Mouse (Mus musculus): ENCODE data around the gene Faf1.
A peak's percentile ranks its signal among the peaks of the same experiment; 100 is the strongest.

Faf1 gene

DNA sequence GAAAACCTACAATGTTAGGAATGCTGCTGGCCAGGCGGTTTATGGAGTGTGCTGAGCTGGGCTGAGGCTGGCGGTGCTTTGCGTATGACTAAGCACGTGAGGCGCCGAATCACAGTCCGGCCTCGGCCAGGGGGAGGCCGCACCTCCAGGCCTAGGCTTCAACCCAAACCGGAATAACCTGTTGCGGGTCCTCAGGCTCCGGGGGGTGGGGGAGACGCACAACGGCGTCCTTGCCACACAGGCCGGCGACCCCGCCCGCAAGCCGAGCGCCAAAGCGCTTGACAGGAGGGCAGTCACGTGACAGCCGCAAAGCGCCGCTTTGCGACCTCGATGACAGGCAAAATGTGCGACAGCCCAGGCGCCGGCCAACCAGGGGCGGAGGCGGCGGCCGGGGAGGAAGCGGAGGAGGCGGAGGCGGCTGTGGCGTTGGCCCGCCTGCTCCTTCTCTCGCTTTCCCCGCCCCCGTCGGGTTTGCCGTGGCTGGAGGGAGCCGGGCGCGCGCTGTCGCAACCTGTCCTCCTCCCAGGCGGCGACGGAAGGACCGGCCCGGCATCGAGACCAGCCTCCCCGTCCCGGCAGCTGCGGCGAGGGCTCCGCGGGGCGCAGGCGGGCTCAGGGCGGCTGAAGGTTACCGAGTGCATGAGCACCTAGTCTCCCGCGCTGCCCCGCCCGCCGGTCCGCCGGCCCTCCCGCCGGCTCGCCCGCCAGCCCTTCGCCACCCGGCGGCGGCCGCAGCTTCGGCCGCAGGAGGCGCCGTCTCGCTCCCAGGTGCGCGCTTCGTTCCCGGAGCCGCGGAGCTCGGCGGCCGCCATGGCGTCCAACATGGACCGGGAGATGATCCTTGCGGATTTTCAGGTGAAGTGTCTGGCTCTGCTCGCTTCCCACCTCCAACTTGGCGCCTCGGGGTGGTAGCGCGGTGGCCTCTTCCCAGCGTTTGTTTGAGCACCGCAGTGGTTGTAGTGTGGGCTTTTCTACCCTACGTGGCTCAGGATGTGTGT is at the start of gene Faf1:
Faf1 (plus strand) TSS at position 371 of the 998 bp plus-strand sequence.
- peak; percentile 96 for DNase-seq (ENCODE audit: low spot score)

DNA sequence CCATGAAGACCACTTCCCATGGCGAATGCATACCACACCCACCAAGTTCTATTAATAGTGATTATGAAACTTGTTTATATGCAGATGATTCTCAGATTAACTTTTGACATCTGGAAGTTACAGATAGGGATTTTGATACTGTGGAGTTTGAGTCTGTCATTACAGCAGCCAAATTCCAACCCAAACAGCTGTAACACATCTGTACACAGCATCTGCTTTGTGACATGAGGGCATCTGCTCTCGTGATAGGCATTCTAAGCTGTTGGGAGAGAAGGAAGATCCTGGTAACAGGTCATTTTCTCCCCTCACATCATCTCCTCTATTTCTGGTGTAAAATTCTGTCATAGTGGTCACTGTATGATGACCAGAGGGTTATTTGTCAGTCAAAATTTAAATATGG is 46.2 kb upstream of the Faf1 start:
- no peak for DNase-seq (ENCODE audit: low spot score)

DNA sequence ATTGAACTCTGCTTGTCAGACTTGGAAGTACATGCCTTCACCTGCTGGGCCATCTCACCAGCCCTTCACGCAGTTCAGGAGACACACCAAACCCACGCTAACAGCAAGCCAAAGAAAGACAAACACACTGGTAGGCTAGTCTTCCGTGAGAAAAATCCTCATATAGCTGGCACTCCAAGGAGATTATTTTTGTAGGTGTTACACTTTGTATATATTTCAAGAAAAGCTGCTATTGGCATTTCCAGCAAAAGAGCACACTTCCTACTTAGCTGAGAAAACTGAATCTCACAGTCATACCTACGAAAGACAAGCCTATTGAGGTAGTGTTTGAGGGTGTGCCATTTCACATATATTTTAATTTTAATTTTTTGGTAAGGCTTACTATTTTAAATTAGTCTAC is 45.4 kb upstream of the Faf1 start:
- no peak for DNase-seq (ENCODE audit: low spot score)

DNA sequence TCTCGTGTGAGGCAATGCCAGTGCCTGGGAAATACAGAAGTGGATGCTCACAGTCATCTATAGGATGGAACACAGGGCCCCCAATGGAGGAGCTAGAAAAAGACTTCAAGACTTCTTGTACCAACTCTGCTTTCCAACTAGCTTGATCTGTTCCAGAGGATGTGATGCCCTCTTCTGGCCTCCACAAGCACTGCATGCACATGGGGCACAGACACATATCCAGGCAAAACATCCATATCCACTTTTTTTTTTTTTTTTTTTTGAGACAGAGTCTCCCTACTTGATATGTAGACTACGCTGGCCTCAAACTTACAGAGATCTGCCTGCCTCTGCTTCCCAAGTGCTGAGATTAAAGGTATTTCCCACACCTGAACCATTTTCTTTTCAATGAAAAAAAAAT is 41.4 kb upstream of the Faf1 start:
- DNase-seq (ENCODE audit: low spot score), result no peak

DNA sequence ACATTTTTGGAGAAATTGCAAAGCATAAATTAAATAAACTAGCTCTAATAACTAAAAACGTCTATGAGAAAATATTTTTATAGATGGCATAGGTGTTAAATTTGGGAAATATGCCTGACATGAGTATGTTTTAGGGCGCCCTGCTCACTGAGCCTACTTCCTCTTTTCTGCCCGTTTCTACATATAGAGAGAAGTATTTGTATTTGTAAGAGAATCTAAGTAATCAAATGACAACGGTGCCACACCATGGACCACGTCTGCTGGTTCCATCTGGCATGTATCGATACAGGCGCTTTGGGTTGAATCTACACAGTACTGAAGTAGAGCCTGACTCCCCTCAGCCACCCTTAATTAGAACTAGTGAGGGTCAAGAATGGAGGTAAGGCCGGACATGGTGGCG is 37.0 kb upstream of the Faf1 start:
- no peak for DNase-seq (ENCODE audit: low spot score)

DNA sequence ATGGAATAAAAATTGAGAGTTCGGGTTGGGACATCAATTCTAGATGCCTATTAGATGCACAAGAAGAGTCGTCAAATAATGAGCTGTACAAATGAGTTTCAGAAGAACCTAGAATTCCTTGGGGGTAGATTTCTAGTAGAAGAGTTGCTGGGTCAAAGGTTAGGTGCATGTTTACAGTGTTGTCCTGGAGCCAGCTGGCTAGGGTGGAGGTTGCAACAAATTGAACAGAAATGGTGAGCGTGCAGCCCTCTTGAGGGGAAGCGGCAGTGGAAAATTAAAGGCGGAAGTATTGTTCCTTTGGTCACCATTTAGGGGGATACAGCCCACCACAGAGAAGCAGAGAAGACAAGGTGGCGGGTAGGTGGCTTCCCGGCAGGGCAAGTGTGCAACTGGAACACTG is 36.2 kb upstream of the Faf1 start:
- no peak for DNase-seq (ENCODE audit: low spot score)

DNA sequence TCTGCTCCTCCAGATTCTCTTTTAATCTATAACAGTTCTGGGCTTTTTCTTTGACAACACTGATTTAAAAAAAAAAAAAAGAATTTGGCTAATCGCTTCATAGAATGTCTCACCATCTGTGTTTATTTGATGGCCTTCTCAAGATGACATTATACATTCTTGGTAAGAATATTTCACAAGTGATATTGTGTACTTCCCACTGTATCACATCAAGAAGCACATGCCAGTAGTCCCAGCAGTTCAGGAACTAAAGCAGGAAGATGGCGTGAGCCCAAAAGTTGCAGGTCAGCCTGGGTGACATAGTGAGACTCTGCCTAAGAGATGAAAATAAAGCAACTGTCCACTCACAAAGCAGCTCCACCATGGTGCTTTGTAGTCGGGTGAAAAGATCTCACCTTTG is 34.9 kb upstream of the Faf1 start:
- no peak for DNase-seq (ENCODE audit: low spot score)

DNA sequence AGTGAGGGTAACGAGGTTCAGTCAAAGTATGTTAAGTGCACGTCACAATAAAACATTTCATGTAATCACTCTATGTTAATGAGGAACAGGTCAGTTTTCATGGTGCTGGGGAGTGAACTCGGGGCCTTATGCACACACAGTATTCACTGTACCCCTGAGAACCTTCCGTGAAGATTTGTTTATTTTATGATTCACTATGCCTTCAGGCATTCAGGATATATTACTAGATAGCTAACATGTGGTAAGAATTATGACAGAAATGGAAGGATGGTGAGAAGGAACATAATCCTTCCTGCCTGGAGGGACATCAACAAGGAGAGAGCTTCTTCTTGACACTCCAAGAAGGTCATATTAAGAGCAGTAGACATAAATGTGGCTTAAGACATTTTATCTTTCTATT is 29.1 kb upstream of the Faf1 start:
- DNase-seq (ENCODE audit: low spot score), result no peak

DNA sequence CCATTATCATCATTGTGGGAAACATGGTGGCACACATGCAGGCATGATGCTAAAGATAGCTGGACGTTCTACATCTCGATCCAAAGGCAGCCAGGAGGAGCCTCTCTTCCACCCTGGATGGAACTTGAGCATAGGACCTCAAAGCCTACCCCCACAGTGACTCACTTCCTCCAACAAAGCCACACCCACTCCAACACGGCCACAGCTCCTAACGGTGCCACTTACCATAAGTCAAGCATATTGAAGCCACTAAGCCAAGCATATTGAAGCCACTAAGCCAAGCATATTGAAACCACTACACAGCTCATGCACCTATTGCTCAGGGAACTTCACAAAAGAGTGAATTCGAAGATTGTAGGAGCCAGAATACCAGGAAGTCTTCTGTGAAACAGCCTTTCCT is 27.1 kb upstream of the Faf1 start:
- DNase-seq (ENCODE audit: low spot score), result no peak

DNA sequence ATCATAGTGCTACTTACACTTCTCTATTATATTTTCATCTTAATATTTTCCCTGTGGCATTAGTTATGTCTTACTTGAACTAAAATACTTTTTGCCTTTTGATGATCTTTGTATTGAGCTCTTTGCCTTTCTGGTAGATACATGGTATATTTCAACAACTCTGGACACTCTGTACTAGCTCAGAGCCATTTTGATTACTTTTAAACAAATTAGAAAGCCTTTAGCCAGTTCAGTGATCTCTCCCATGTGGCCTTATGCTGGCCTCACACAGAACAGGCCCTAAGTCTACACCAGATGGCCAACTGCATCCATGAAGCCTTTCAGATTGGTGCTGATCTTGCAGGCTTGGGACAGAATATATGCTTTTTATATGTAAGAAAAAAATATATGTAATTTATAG is 23.1 kb upstream of the Faf1 start:
- DNase-seq (ENCODE audit: low spot score), result no peak

DNA sequence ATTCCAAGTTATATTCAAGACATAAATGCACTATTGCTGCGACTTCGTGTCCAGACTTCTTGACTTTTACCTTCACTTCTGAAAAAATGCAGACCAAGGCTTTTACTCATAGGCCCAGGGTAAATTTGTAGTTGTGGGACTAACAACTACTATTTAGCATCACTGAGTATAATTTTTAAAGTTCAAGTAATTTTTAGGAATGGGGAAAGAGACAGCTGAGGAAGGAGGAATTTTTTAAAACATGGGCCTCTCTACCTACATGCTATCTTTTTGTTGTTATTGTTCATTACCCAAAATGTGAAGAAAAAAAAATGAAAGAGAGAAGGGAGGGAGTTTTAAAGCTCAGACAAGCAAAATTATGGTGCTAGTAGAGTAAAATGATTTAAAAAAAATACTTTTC is 21.7 kb upstream of the Faf1 start:
- DNase-seq (ENCODE audit: low spot score), result no peak

DNA sequence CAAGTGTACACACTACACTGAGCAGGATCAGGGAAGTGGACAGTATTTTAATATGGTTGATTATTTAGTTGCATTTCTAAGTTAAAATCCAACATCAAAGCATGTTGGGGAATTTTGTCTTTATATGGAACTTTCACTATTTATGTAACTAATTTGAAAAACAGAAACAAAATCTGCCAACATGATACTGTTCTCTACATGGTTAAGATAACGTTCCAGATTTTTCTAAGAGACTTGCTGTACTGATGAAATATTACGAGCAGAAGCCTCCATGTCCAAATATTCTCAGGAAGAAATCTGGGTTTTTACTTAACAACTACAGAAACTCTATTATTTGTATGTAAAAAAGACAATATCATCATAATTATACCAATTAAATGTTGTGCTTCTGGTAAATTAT is 20.6 kb upstream of the Faf1 start:
- peak; percentile 26 for DNase-seq (ENCODE audit: low spot score)

DNA sequence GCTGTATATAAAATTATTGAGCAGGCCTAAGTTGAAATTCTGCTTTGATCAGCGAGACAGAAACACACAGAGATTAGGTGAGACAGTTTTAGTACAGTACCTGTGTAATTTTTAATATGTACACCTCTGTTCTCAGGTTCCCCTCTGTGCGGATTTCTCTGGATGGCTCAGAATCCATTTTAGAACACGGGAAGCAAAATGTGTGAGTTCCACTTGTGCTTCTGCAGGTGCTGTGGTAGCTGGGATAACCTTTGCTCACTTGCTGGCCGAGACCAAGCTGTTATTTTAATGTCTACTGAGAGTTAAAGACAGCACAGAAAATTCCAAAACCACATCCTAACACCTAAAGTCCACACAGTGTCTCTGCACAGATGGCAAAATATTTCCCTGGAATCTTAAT is 20.1 kb upstream of the Faf1 start:
- DNase-seq (ENCODE audit: low spot score), result peak; percentile 29

DNA sequence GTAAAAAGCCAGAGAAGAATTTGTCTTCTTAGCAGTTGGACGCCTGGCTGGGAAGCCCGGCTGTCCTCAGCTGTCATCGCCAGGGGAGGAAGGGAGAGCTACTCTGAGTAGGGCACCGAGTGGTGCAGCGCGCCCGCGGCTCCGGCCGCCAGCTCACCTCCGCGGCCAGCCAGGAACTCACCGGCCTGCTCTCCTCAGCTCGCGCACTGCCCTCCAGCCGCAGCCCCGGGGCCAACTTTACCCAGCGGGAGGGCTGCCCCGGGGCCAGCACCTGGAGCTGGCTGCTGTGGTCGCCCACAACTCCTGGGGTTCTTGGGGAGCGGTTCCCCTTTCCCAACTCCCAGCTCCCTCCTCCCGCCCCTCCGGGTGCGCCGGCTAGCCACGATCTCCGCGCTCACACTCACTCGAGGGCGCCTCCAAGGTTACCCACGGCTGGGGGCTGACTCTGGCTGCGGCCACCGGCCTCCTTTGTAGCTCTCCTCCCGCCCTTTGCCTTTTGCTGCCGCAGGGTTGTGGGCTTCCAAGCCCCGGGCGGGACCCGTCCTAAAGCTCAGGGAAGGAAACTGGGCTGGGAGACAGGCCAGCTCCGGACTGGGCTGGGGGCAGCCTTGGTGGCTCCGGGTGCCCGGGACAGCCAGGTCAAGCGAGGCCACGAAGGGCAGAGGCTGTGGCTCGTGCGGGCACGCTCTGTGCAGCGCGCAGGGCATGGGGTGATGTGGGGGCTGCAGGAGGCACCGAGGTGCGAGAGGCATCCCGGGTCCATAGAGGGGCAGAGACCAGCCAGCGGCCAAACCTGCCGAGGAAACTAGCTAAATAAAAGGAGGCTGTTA is 19.2 kb upstream of the Faf1 start:
- DNase-seq (ENCODE audit: low spot score), result peak; percentile 56

DNA sequence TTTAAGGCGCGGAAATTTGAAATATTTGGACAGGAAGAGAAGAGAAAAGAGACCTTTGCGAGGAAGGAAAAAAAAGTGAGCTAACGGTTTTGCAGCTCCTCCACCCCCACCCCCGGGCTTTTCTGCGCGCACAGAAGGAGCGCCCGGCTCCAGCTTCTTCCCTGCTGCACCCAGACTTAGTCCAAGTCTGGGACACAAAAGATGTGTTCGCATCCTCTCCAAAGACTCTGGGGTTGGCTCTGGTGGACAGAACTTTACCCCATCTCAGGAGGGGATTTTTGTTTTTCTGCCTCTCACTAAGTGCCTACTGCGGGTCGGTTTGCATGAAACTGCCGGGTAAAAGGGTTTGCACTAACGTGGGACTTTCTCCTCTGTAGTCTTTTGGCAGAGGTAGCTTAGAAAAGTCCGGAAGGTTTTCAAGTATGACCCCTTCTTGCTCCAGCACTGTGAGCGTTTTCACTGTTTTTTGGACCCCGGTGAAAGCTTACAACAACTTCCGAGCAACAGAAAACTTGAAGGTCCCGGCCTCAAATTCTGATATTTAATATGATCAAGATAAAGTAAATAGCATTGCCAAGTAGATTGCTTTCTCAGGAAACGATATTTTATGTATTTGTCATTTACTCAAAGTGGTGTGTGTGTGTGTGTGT is 18.4 kb upstream of the Faf1 start:
- peak; percentile 33 for DNase-seq (ENCODE audit: low spot score)

DNA sequence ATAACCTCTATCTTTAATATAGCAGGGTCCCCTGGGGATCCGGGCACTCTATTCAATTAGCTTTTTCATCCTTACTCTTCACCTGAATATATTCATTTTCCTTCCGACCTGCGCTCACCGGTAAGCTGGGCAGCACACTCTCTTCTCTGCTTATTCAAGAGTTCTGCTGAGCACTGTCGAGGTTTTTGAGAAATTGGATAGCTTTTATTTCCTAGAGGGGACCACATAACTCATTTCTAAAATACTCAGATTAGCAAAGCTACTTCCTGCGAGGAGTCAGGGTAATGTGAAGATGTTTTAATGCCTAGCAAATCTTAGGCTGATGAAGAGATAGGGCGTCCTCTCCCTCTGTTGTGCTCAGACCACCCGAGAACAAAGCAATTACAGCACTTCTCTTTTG is 17.6 kb upstream of the Faf1 start:
- peak; percentile 29 for DNase-seq (ENCODE audit: low spot score)

DNA sequence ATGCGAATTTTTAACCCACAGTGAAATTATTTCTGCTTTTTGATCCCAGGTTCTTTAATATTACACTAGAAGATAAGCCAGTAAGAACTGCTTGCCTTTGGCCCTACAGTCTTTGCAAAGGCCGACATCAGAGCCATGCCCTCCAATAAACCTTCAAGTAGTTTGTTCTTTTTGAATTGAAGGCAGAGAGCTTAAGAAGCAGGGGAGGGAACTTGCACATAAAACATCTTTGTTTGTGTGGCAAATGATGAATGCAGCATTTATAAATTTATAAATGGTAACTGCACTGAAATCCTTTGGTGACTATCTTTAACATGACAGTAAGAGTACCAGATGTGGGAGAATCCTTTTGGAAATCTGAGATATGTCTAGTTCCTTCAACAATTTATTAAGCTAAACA is 16.8 kb upstream of the Faf1 start:
- peak; percentile 31 for DNase-seq (ENCODE audit: low spot score)

DNA sequence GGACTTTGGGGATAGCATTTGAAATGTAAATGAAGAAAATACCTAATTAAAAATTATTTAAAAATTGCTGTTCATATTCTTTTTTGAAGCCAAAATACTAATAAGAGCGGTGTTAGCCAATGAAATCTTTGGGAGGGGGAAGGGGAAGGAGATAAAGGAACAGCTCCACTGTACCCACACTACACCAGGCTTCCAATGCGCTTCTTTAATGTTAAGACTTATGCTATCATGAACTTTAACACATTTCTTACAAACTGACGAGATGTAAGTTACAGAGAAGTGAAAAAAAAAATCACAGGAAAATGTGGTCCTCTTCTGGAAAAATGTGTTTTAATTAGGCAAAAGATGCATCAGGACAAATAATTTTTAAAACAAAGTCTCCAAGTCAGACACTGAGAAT is 15.8 kb upstream of the Faf1 start:
- no peak for DNase-seq (ENCODE audit: low spot score)

DNA sequence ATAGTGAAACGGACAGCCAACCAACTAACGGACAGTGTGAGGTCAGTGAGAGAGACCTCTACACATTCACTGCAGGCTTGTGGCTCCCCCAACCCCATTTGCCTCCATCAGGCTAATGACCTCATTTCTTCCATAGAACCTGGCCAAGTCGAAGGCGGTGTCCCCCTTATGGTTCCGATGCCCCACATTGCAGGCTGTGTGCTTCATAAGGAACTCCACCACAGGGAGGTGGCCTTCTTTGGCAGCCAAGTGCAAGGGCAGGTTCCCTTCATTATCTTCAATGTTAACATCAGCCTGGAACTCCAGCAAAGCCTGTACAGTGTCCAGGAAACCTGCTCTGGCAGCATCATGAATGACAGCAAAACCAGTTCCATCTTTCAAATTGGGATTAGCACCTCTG is 15.2 kb upstream of the Faf1 start:
- DNase-seq (ENCODE audit: low spot score), result peak; percentile 27

DNA sequence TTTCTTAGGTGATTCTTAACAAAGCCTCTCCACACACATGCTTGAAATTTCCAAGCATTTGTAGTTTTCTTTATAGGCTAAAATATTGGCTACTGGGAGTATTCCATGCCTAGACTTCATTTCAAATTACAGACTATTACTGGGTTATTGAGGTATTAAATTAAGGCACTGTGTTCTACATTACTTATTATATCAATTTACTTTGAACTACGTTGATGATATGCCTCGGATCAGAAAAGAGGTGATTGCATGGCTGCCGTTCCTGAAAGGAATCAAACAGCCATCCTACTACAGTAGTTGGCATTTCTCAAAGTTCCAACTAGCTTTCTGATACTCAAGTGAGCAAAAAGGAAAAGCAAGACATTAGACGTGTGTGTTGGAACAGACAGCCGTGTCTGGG is 14.1 kb upstream of the Faf1 start:
- no peak for DNase-seq (ENCODE audit: low spot score)

DNA sequence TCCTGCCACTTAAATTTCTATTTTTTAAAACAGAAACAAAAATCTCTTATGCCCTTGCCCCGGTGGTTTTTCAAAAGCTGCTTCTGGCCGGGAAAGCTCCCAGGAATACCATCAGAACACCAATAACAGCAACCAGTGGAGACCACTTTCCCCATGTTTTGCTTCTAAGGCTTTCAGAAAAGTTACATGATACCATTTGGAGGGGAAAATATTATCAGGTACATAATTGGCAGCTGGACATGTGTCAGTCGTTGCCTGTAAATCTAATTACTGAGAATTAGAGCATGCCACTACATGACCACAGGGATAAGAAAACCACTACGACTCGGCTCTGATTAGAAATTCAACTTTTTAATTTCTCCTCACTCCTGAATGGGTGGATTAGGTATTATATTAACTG is 12.3 kb upstream of the Faf1 start:
- peak; percentile 20 for DNase-seq (ENCODE audit: low spot score)

DNA sequence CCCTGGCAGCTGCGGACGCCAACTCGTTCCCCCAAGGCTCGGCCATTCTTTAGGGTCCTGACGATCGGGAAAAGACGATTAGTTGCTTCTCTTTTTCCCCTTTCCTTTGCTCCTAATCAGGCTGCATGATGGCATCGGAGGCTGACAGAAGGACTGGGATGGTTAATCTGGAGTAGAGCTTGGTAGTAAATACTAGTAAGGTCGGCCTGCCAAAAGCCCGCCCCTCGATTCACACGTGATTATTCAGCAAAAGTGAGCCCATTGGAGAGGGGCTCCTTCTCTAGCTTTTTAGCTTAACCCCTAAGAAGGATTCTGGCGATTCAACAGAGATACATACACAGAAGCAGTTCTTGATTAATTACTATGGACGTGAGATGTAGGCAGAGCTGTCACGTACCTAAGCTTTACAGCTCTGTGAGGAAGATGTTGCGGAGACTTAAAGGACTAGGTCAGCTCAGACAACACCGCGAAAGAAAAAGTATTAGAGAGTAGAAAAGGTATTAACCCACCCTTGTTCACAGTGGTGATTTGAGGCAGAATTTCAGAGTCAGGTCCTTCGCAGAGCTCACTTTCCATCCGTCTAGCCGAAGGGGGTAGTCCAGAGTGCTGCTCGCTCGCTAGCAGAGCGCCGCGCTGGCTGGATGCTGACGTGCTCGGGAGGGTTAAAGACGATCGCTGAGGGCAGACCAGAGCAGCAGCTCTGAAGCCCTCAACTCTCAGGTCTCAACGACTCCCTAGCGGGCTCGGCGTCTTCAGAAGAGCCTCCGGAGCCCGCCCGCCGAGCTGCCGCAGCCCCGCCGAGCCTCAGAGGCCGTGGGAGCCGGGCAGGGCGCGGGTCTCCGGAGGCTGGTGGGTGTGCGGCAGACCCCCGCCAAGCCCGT is 11.0 kb upstream of the Faf1 start:
- peak; percentile 64 for DNase-seq (ENCODE audit: low spot score)

All from retina, embryonic 14.5 days (tissue).